Mouse (Mus musculus) lung, adult 2 months (tissue): Measurements from ENCODE around the gene Vwa8.

Experiments used
- CTCF ChIP-seq: fragments of 200-500 bp; IDR thresholded peaks from 2 replicates; pipeline ENCODE4 v1.5.1; 2011; ENCODE audit warnings: mild to moderate bottlenecking, low read length, control low read depth; ENCODE audit not compliant: insufficient read depth
- POLR2A ChIP-seq: fragments of 200-500 bp; IDR thresholded peaks from 2 replicates; pipeline ENCODE4 v1.6.1; 2011; ENCODE audit warnings: low read depth, mild to moderate bottlenecking, control low read depth, low read length, borderline replicate concordance; ENCODE audit errors: extremely low read depth

DNA sequence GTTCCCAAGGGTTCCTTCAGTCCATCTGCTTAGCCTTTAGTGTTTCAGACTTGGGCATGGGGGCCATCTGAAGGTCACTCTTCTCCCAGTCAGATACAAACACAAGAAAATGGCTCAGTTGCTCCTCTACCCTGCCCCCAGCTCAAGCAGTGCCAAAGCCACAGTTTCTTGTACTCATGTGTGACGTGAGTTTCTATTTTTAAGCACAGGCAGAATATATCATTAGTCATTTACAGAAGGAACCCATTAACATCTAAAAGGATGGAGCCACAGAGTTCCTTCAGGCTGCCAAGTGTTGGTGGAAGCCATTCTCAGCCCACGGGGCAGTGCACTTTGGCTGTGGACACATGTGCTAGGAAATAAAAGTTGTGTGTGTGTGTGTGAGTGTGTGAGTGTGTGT is 240.6 kb downstream of the Vwa8 start:
- no peak for TF ChIP-seq CTCF
- TF ChIP-seq POLR2A = no peak
